Mouse (Mus musculus) hindbrain, embryonic 14.5 days (tissue): ENCODE data around the gene Krtap16-1. TPM values are rescaled to one million over a fixed set of nuclear protein-coding genes. Genes with fewer than 3 reads are reported as not detected.

ENCODE experiments used
- ATAC-seq: fragments of 200-750 bp; cut with Nextera tagmentation; 2 replicates; pipeline ENCODE4 v1.8.0; 2017; ENCODE audit warnings: moderate number of reproducible peaks, mild to moderate bottlenecking, moderate TSS enrichment, moderate library complexity; ENCODE audit not compliant: low FRiP score
- DNase-seq: peaks from one replicate; pipeline ENCODE4 v3.0.0-alpha.2; 2015; ENCODE audit warnings: low spot score
- H3K27ac ChIP-seq: fragments of 300-500 bp; sonication (generic); 2 replicates; pipeline ENCODE4 v1.5.1; 2014; ENCODE audit warnings: mild to moderate bottlenecking, moderate library complexity
- H3K27me3 ChIP-seq: fragments of 300-500 bp; sonication (generic); 2 replicates; pipeline ENCODE4 v1.6.1; 2014; ENCODE audit warnings: mild to moderate bottlenecking, low read length, mixed read lengths; ENCODE audit not compliant: control insufficient read depth, insufficient read depth
- H3K36me3 ChIP-seq: fragments of 300-500 bp; sonication (generic); replicated peaks from 2 replicates; pipeline ENCODE4 v1.6.1; 2014; ENCODE audit not compliant: control insufficient read depth, insufficient read depth
- H3K4me1 ChIP-seq: fragments of 300-500 bp; sonication (generic); replicated peaks from 2 replicates; pipeline ENCODE4 v1.6.1; 2014; ENCODE audit warnings: antibody characterized with exemption, low read length, mixed read lengths; ENCODE audit not compliant: control insufficient read depth, insufficient read depth
- H3K4me2 ChIP-seq: fragments of 300-500 bp; sonication (generic); replicated peaks from 2 replicates; pipeline ENCODE4 v1.6.1; 2014; ENCODE audit warnings: mild to moderate bottlenecking, moderate library complexity
- H3K4me3 ChIP-seq: fragments of 300-500 bp; sonication (generic); replicated peaks from 2 replicates; pipeline ENCODE4 v1.5.1; 2014; ENCODE audit warnings: mild to moderate bottlenecking, low read length
- H3K9ac ChIP-seq: fragments of 300-500 bp; sonication (generic); 2 replicates; pipeline ENCODE4 v1.6.1; 2014
- H3K9me3 ChIP-seq: fragments of 300-500 bp; sonication (generic); 2 replicates; pipeline ENCODE4 v1.6.1; 2016; ENCODE audit warnings: low read length; ENCODE audit not compliant: control insufficient read depth
- WGBS: fragments of 180-500 bp; shearing (Covaris S2); extraction: QIAGEN DNeasy Blood & Tissue Kit; methylation state at CpG from one replicate; pipeline ENCODE4 v1.1.7; 2014; 5-methylcytosine and 5-hydroxymethylcytosine counted together
- polyA plus RNA-seq: library from polyadenylated mRNA; unstranded; fragments of >200 nt; fragmentation: Nextera tagmentation; extraction: Ambion mirVana; gene quantifications from 2 replicates; pipeline ENCODE4 v1.2.1, GENCODE M21; 2014

The Krtap16-1 gene
- polyA plus RNA-seq, 1 experiment from 2014 or later: 0.16 TPM

- WGBS: 28% methylated on average over 6 of the region's 6 CpGs
- Histone ChIP-seq H3K36me3 (no peaks in the 10 kb centered on the region), H3K4me2 (no peak overlapping the region), H3K4me1 (no peaks in the 10 kb centered on the region), H3K9ac (no peak overlapping the region), H3K27me3 (no peaks in the 10 kb centered on the region), H3K4me3 (no peak overlapping the region), H3K9me3 (0 out of 2 replicates have a peak, but pooled peaks cover 5% of the 10 kb centered on the region), H3K27ac (no peak overlapping the region)
- ATAC-seq (no peak), DNase-seq (peak; percentile 67)
Observed at GRCm38 (mm10) chr11:100004846-100005245, 18.4 kb upstream of the Krtap16-1 start.

GRCm38 (mm10) chr11:99999091-99999490 lies 12.7 kb upstream of the Krtap16-1 start:
- H3K9me3 ChIP-seq: 0 out of 2 replicates have a peak, but pooled peaks cover 5% of the 10 kb centered on the region
- no peaks in the 10 kb centered on the region for H3K36me3 ChIP-seq
- ATAC-seq (no peak), DNase-seq (no peak)
- H3K9ac ChIP-seq: no peak overlapping the region
- H3K27ac ChIP-seq: no peak overlapping the region
- 90% methylated on average over 7 of the region's 7 CpGs for WGBS
- no peaks in the 10 kb centered on the region for H3K27me3 ChIP-seq
- 0 out of 2 replicates have a peak, but pooled peaks cover under 1% of the 10 kb centered on the region for H3K4me1 ChIP-seq
- no peak overlapping the region for H3K4me2 ChIP-seq
- H3K4me3 ChIP-seq: no peak overlapping the region

GRCm38 (mm10) chr11:99994384-99994661 lies 7.9 kb upstream of the Krtap16-1 start:
- no peak for ATAC-seq
- H3K27ac ChIP-seq: no peak overlapping the region
- no peak overlapping the region for H3K4me2 ChIP-seq
- H3K4me1 ChIP-seq: peaks cover 10% of the 10 kb centered on the region; the same call in 1 of the 2 replicates
- no peaks in the 10 kb centered on the region for H3K36me3 ChIP-seq
- DNase-seq: no peak
- no peaks in the 10 kb centered on the region for H3K9me3 ChIP-seq
- H3K9ac ChIP-seq: no peak overlapping the region
- H3K27me3 ChIP-seq: no peaks in the 10 kb centered on the region
- 74% methylated on average over 4 of the region's 4 CpGs for WGBS
- H3K4me3 ChIP-seq: no peak overlapping the region

DNA sequence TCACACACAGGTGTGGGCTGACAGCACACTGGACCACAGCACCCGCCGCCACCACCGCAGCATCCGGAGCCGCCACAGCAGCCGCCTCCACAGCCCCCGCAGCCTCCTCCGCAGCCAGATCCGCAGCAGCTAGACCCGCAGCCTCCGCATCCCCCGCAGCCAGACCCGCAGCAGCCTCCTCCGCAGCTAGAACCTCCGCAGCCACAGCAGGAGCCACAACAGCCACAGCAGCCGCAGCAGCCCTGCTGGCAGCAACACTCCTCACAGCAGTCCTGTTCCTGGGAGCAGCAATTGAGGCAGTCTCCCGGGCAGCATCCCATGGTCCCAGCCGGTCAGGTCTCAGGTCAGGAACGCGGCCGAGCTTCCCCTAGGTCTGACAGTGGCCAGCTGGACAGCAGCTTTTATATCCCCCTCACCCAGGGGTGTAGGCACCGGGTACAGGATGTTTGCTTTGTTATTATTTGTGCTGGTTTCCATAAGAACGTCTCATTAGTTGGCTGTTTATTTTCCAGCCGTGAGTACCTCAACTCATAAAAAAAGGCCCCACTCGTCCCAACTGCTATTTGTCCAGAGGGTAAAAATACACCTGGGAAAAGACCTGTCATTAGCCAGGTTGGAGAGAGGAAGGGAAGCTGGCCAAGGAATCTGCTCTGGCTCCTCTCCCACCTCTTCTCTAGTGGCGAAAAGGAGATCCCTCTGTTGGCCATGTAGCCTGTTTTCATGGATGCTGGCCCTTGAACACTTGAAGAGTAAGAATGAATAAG lies 7.4 kb upstream of the Krtap16-1 start, which contains the start of gene Krtap17-1:
Gene Krtap17-1, minus strand, starts transcription at position 375 of the 764 bp plus-strand sequence.
- H3K4me1 ChIP-seq: peaks cover 10% of the 10 kb centered on the region; the same call in 1 of the 2 replicates
- H3K4me2 ChIP-seq: peak within 1 kb of the TSS; percentile 41
- H3K9me3 ChIP-seq: no peaks in the 10 kb centered on the region
- H3K9ac ChIP-seq: peak within 1 kb of the TSS; percentile 40
- H3K27me3 ChIP-seq: no peaks in the 10 kb centered on the region
- no peak within 1 kb of the TSS for H3K27ac ChIP-seq
- 30% methylated on average over 26 of the region's 26 CpGs for whole genome bisulfite sequencing
- H3K4me3 ChIP-seq: peak within 1 kb of the TSS; percentile 14; the same call in 1 of the 2 replicates
- no peak for DNase-seq
- ATAC-seq: no peak
- H3K36me3 ChIP-seq: no peaks in the 10 kb centered on the region

GRCm38 (mm10) chr11:99990571-99990970 lies 4.2 kb upstream of the Krtap16-1 start:
- Histone ChIP-seq H3K9ac (no peak overlapping the region), H3K4me3 (no peak overlapping the region), H3K4me2 (no peak overlapping the region), H3K9me3 (no peaks in the 10 kb centered on the region), H3K27ac (no peak overlapping the region), H3K4me1 (peaks cover 10% of the 10 kb centered on the region; the same call in 1 of the 2 replicates), H3K27me3 (no peaks in the 10 kb centered on the region), H3K36me3 (no peaks in the 10 kb centered on the region)
- DNase-seq: peak; percentile 30
- WGBS: 75% methylated on average over 3 of the region's 3 CpGs
- ATAC-seq: no peak

- Histone ChIP-seq H3K9ac (no peak overlapping the region), H3K27ac (no peak overlapping the region), H3K9me3 (no peaks in the 10 kb centered on the region), H3K4me1 (peaks cover 10% of the 10 kb centered on the region; the same call in 1 of the 2 replicates), H3K27me3 (no peaks in the 10 kb centered on the region), H3K36me3 (no peaks in the 10 kb centered on the region), H3K4me3 (no peak overlapping the region), H3K4me2 (no peak overlapping the region)
- 87% methylated on average over 6 of the region's 6 CpGs for WGBS
- DNase-seq (no peak), ATAC-seq (no peak)
Observed at GRCm38 (mm10) chr11:99989881-99990405, 3.5 kb upstream of the Krtap16-1 start.

DNA sequence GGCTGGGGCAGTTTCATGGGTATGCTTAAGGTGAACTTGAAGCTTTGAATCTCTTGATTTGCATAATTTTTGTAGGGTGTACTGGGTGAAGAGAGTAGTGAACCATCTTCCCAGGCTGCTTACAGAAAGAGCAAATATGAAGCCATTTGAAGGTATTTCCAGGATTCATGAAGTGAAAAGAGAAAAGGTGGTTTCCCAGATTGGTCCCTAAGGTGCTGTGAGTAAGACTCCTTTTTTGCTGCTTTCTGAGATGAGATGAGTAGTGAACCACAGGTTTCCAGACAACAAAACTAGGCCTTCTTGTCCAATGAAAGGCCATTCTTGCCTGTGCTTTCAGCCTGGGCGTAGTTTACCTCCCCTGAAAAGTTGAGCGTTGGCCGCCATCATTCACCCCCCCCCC lies 2.1 kb upstream of the Krtap16-1 start:
- 92% methylated on average over 3 of the region's 3 CpGs for WGBS
- DNase-seq: no peak

DNA sequence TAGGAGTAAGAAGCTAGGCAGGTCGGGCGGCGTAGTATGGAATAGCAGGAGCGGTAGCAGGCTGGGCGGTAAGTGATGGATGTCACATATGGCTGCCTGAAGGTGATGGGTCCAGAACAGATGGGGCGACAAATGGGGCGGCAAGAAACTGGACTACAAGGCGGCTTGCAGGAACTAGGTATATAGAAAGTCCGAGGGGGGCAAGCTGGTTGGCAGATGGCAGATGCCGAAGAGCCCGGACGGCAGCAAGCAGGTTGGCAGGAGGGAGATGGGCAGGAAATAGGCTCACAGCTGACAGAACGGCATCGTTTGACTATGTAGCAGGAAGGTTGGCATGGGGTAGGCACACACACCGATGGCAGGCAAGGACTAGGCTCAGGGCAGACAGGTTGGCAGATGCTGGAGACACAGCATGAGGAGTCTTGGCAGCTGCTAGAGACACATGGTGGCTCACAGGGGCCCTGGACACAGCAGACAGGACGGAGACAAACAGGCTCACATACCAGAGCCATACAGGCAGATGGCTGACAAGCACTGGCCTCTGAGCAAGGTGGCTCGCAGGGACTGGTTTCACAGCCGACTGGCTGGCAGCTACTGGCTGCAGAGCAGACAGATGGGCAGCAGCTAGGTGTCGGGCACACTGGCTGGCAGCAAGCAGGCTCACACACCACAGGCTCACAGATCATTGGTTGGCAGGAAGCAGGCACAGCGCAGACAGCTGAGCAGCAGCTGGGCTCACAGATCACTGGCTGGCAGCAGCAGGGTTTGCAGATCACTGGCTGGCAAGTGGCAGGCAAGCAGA lies 905 bp downstream of the Krtap16-1 start:
- no peak overlapping the region for H3K4me2 ChIP-seq
- DNase-seq (peak; percentile 53), ATAC-seq (peak; percentile 93)
- H3K9ac ChIP-seq: no peak overlapping the region
- H3K4me1 ChIP-seq: no peaks in the 10 kb centered on the region
- no peaks in the 10 kb centered on the region for H3K27me3 ChIP-seq
- no peak overlapping the region for H3K4me3 ChIP-seq
- peak overlapping the region; percentile 65 for H3K27ac ChIP-seq
- 64% methylated on average over 20 of the region's 20 CpGs for WGBS
- H3K9me3 ChIP-seq: no peaks in the 10 kb centered on the region
- H3K36me3 ChIP-seq: no peaks in the 10 kb centered on the region

More for the DNA sequence above, 2.1 kb upstream of the Krtap16-1 start:
- H3K9me3 ChIP-seq: no peaks in the 10 kb centered on the region
- H3K4me2 ChIP-seq: no peak overlapping the region
- peaks cover 3% of the 10 kb centered on the region; the same call in 1 of the 2 replicates for H3K4me1 ChIP-seq
- no peak overlapping the region for H3K4me3 ChIP-seq
- H3K9ac ChIP-seq: no peak overlapping the region
- no peak overlapping the region for H3K27ac ChIP-seq
- H3K36me3 ChIP-seq: no peaks in the 10 kb centered on the region
- no peaks in the 10 kb centered on the region for H3K27me3 ChIP-seq
- no peak for ATAC-seq

GRCm38 (mm10) chr11:99983442-99983841 lies 3.0 kb downstream of the Krtap16-1 start:
- Histone ChIP-seq H3K9me3 (no peaks in the 10 kb centered on the region), H3K27ac (no peak overlapping the region), H3K27me3 (no peaks in the 10 kb centered on the region), H3K4me3 (no peak overlapping the region), H3K36me3 (no peaks in the 10 kb centered on the region), H3K9ac (no peak overlapping the region), H3K4me2 (no peak overlapping the region), H3K4me1 (no peaks in the 10 kb centered on the region)
- WGBS: 95% methylated on average over 1 of the region's 1 CpGs
- no peak for DNase-seq
- ATAC-seq: no peak
